Mouse (Mus musculus): ENCODE results near the gene Trip12. TPM values are rescaled to one million over a fixed set of nuclear protein-coding genes. Genes with fewer than 3 reads are reported as not detected.

The Trip12 gene
- polyA plus RNA-seq (2015; fragmentation: Nextera tagmentation; extraction: Ambion mirVana) = 54.7 and 64.9 TPM in 2 replicates

- no peak for DNase-seq (ENCODE audit: low spot score)
Observed at GRCm38 (mm10) chr1:84840018-84840664, at the start of gene Trip12. Gene Trip12, minus strand, starts transcription at chr1:84840516.

- no peak for DNase-seq (ENCODE audit: low spot score)
Observed at GRCm38 (mm10) chr1:84890005-84890393, 49.7 kb upstream of the Trip12 start.

GRCm38 (mm10) chr1:84889330-84890004 is 49.2 kb upstream of the Trip12 start:
- DNase-seq (ENCODE audit: low spot score) = no peak

GRCm38 (mm10) chr1:84885921-84886320 is 45.6 kb upstream of the Trip12 start:
- DNase-seq (ENCODE audit: low spot score) = no peak

GRCm38 (mm10) chr1:84885174-84885573 is 44.9 kb upstream of the Trip12 start:
- peak; percentile 25 for DNase-seq (ENCODE audit: low spot score)

- no peak for DNase-seq (ENCODE audit: low spot score)
Observed at GRCm38 (mm10) chr1:84883889-84884288, 43.6 kb upstream of the Trip12 start.

GRCm38 (mm10) chr1:84882937-84883336 is 42.6 kb upstream of the Trip12 start:
- DNase-seq (ENCODE audit: low spot score) = no peak

- DNase-seq (ENCODE audit: low spot score) = no peak
Observed at GRCm38 (mm10) chr1:84882066-84882532, 41.8 kb upstream of the Trip12 start.

GRCm38 (mm10) chr1:84881248-84882065 is 41.1 kb upstream of the Trip12 start:
- no peak for DNase-seq (ENCODE audit: low spot score)

- DNase-seq (ENCODE audit: low spot score) = no peak
Observed at GRCm38 (mm10) chr1:84879571-84880120, 39.3 kb upstream of the Trip12 start.

GRCm38 (mm10) chr1:84877590-84877989 is 37.3 kb upstream of the Trip12 start:
- no peak for DNase-seq (ENCODE audit: low spot score)

- DNase-seq (ENCODE audit: low spot score) = no peak
Observed at GRCm38 (mm10) chr1:84872939-84873338, 32.6 kb upstream of the Trip12 start.

- no peak for DNase-seq (ENCODE audit: low spot score)
Observed at GRCm38 (mm10) chr1:84872105-84872504, 31.8 kb upstream of the Trip12 start.

GRCm38 (mm10) chr1:84871131-84871530 is 30.8 kb upstream of the Trip12 start:
- no peak for DNase-seq (ENCODE audit: low spot score)

- DNase-seq (ENCODE audit: low spot score) = no peak
Observed at GRCm38 (mm10) chr1:84869498-84869897, 29.2 kb upstream of the Trip12 start.

- DNase-seq (ENCODE audit: low spot score) = no peak
Observed at GRCm38 (mm10) chr1:84868841-84869240, 28.5 kb upstream of the Trip12 start.

GRCm38 (mm10) chr1:84868311-84868710 is 28.0 kb upstream of the Trip12 start:
- no peak for DNase-seq (ENCODE audit: low spot score)

- DNase-seq (ENCODE audit: low spot score) = no peak
Observed at GRCm38 (mm10) chr1:84866706-84867230, 26.5 kb upstream of the Trip12 start.

- no peak for DNase-seq (ENCODE audit: low spot score)
Observed at GRCm38 (mm10) chr1:84866231-84866630, 25.9 kb upstream of the Trip12 start.

- no peak for DNase-seq (ENCODE audit: low spot score)
Observed at GRCm38 (mm10) chr1:84864645-84865044, 24.3 kb upstream of the Trip12 start.

- no peak for DNase-seq (ENCODE audit: low spot score)
Observed at GRCm38 (mm10) chr1:84861255-84861630, 20.9 kb upstream of the Trip12 start.

All from thymus, postnatal 0 days (tissue).